Mouse (Mus musculus): Measurements from ENCODE around the gene Vapa.

- no peak for TF ChIP-seq CTCF (conservative IDR thresholded peaks at IDR 0.05 in 1 of 2, IDR thresholded peaks at IDR 0.05 in 1 of 2; ENCODE audit: low read depth in 2 of 2, low read length in 2 of 2)
- TF ChIP-seq MYC (IDR thresholded peaks at IDR 0.05; ENCODE audit: low read depth, low read length): no peak
- TF ChIP-seq ZNF384 (IDR thresholded peaks at IDR 0.05; ENCODE audit: low read depth, low read length): no peak
- no peak for TF ChIP-seq SMC3 (IDR thresholded peaks at IDR 0.05; ENCODE audit: low read depth, low read length)
- TF ChIP-seq TCF12 (IDR thresholded peaks at IDR 0.05; ENCODE audit: low read depth, low read length): no peak
Measured at GRCm38 (mm10) chr17:65563345-65563744, 50.0 kb downstream of the Vapa start.

Measured in CH12.LX (cell line).